Mouse (Mus musculus) embryo, embryonic 10 days (tissue): ENCODE results near the gene Tinf2.

Experiments used
- DNase-seq: peaks from one replicate; pipeline ENCODE4 v3.0.0-alpha.2; 2015; ENCODE audit warnings: low spot score

The Tinf2 gene

GRCm38 (mm10) chr14:55634874-55635522 lies 46.6 kb downstream of the Tinf2 start:
- peak; percentile 37 for DNase-seq

- DNase-seq = peak; percentile 52
Measured at GRCm38 (mm10) chr14:55629312-55629711, 52.3 kb downstream of the Tinf2 start.

GRCm38 (mm10) chr14:55628077-55628827 lies 53.4 kb downstream of the Tinf2 start:
- DNase-seq = no peak
